Mouse (Mus musculus): Measurements from ENCODE around the gene Rps12. TPM values are rescaled to one million over a fixed set of nuclear protein-coding genes. Genes with fewer than 3 reads are reported as not detected.

Rps12 gene
- total and polyA plus RNA-seq, 3 experiments, result 135 to 5,608 (median 1,493) TPM

DNA sequence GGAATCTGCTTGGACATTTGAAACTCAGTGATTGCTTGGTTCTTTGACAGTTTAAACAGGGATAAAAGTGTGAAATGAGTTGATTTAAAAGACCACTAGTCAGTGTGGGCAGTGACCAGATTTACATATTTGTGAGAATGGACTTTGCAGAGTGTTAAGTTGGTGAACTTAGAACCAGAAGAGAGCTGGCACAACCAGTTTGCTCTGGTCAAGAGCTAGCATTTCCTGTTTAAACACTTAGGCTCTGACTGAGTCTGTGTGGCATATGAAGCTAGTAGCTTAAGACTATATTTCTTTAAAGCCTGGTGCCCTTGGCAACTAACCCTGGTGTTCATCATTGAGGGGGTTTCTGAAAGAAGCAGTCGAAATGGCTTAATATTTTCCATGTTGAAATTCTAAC, 11.1 kb upstream of the Rps12 start:
- H3K9ac ChIP-seq (ENCODE audit: control insufficient read depth, low read depth, low read length, poor library complexity, severe bottlenecking), result no peak overlapping the region
- H3K4me1 ChIP-seq (ENCODE audit: control insufficient read depth in 1 of 2, insufficient read depth in 2 of 2, low read length in 2 of 2), result no peaks in the 10 kb centered on the region
- no peaks in the 10 kb centered on the region for H3K9me3 ChIP-seq (replicated peaks; ENCODE audit: insufficient read depth, low read length)
- no peak for DNase-seq (ENCODE audit: low read depth, low spot score)
- peaks cover 2 to 4% of the 10 kb centered on the region in 2 experiments; a peak in 3 of 4 replicates for H3K27me3 ChIP-seq (ENCODE audit: control insufficient read depth in 1 of 2, insufficient read depth in 2 of 2, low read length in 2 of 2)
- no peaks in the 10 kb centered on the region for H3K79me2 ChIP-seq (ENCODE audit: control insufficient read depth, insufficient read depth, low read length, poor library complexity)
- no peak overlapping the region for H3K27ac ChIP-seq (ENCODE audit: control insufficient read depth, low read depth, low read length)
- H3K36me3 ChIP-seq (ENCODE audit: control insufficient read depth in 1 of 2, insufficient read depth in 2 of 2, low read length in 2 of 2), result no peaks in the 10 kb centered on the region
- H3K4me3 ChIP-seq (ENCODE audit: control insufficient read depth in 1 of 2, insufficient read depth in 1 of 2, low read depth in 2 of 2, low read length in 2 of 2), result no peak overlapping the region
- no peak for TF ChIP-seq ZC3H11A (IDR thresholded peaks at IDR 0.05; ENCODE audit: low read depth, low read length)
- no peak for TF ChIP-seq ZNF384 (IDR thresholded peaks at IDR 0.05; ENCODE audit: low read depth, low read length)
- no peak for TF ChIP-seq E2F4 (IDR thresholded peaks at IDR 0.05; ENCODE audit: borderline replicate concordance, low read depth, low read length)
- TF ChIP-seq POLR2AphosphoS5 (IDR thresholded peaks at IDR 0.05; ENCODE audit: borderline replicate concordance, low read depth, low read length), result no peak
- TF ChIP-seq POLR2A (IDR thresholded peaks at IDR 0.05; ENCODE audit: control insufficient read depth in 1 of 2, insufficient read depth in 1 of 2, low read depth in 1 of 2, low read length in 2 of 2, poor library complexity in 1 of 2), result no peak
- TF ChIP-seq SMC3 (IDR thresholded peaks at IDR 0.05; ENCODE audit: low read depth, low read length), result no peak
- TF ChIP-seq CHD2 (IDR thresholded peaks at IDR 0.05; ENCODE audit: low read length), result no peak
- no peak for TF ChIP-seq JUND (IDR thresholded peaks at IDR 0.05; ENCODE audit: low read depth, low read length)
- no peak for TF ChIP-seq TBP (IDR thresholded peaks at IDR 0.05; ENCODE audit: low read depth, low read length)
- TF ChIP-seq HCFC1 (IDR thresholded peaks at IDR 0.05; ENCODE audit: low read depth, low read length), result no peak
- no peak for TF ChIP-seq MAFK (IDR thresholded peaks at IDR 0.05; ENCODE audit: borderline replicate concordance, low read depth, low read length)
- TF ChIP-seq CTCF (IDR thresholded peaks at IDR 0.05 in 2 of 3, conservative IDR thresholded peaks at IDR 0.05 in 1 of 3; ENCODE audit: control insufficient read depth in 1 of 3, insufficient read depth in 1 of 3, low read depth in 2 of 3, low read length in 3 of 3, poor library complexity in 1 of 3, severe bottlenecking in 1 of 3), result no peak
- TF ChIP-seq MAX (IDR thresholded peaks at IDR 0.05; ENCODE audit: low read length), result no peak
- TF ChIP-seq NELFE (IDR thresholded peaks at IDR 0.05; ENCODE audit: low read depth, low read length), result no peak
- no peak for TF ChIP-seq TCF12 (IDR thresholded peaks at IDR 0.05; ENCODE audit: low read depth, low read length)
- TF ChIP-seq GABPA (IDR thresholded peaks at IDR 0.05; ENCODE audit: low read depth, low read length), result no peak
- no peak for TF ChIP-seq SIN3A (IDR thresholded peaks at IDR 0.05; ENCODE audit: low read length)
- no peak for TF ChIP-seq MAZ (IDR thresholded peaks at IDR 0.05; ENCODE audit: low read depth, low read length)

DNA sequence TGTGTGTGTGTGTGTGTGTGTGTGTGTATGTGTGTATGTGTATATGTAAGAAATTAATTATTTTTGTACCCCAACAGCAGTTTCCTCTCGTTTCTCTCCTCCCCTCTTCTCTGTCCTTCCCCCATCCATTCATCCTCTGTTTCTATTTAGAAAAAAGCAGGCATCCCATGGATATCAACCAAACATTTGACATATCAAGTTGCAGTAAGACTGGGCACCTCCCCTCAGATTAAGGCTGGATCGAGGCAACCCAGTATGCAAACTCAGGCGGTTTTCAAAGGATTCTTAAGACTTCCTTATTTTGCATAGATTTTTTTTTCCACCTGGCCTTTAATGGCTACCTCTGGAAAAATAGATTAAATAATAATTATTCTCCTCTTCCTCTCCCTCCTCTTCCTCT, 10.5 kb upstream of the Rps12 start:
- Histone ChIP-seq H3K27ac (ENCODE audit: control insufficient read depth, low read depth, low read length) (no peak overlapping the region), H3K27me3 (ENCODE audit: control insufficient read depth in 1 of 2, insufficient read depth in 2 of 2, low read length in 2 of 2) (peaks cover 2 to 4% of the 10 kb centered on the region in 2 experiments; a peak in 3 of 4 replicates), H3K4me3 (ENCODE audit: control insufficient read depth in 1 of 2, insufficient read depth in 1 of 2, low read depth in 2 of 2, low read length in 2 of 2) (no peak overlapping the region), H3K36me3 (ENCODE audit: control insufficient read depth in 1 of 2, insufficient read depth in 2 of 2, low read length in 2 of 2) (no peaks in the 10 kb centered on the region), H3K79me2 (ENCODE audit: control insufficient read depth, insufficient read depth, low read length, poor library complexity) (no peaks in the 10 kb centered on the region), H3K4me1 (ENCODE audit: control insufficient read depth in 1 of 2, insufficient read depth in 2 of 2, low read length in 2 of 2) (no peaks in the 10 kb centered on the region), H3K9ac (ENCODE audit: control insufficient read depth, low read depth, low read length, poor library complexity, severe bottlenecking) (no peak overlapping the region), H3K9me3 (replicated peaks; ENCODE audit: insufficient read depth, low read length) (no peaks in the 10 kb centered on the region)
- no peak for DNase-seq (ENCODE audit: low read depth, low spot score)
- no peak for TF ChIP-seq CHD2 (IDR thresholded peaks at IDR 0.05; ENCODE audit: low read length)
- TF ChIP-seq SMC3 (IDR thresholded peaks at IDR 0.05; ENCODE audit: low read depth, low read length), result no peak
- TF ChIP-seq POLR2A (IDR thresholded peaks at IDR 0.05; ENCODE audit: control insufficient read depth in 1 of 2, insufficient read depth in 1 of 2, low read depth in 1 of 2, low read length in 2 of 2, poor library complexity in 1 of 2), result no peak
- TF ChIP-seq GABPA (IDR thresholded peaks at IDR 0.05; ENCODE audit: low read depth, low read length), result no peak
- TF ChIP-seq MYC (IDR thresholded peaks at IDR 0.05; ENCODE audit: low read depth, low read length), result no peak
- TF ChIP-seq POLR2AphosphoS2 (IDR thresholded peaks at IDR 0.05; ENCODE audit: low read length), result no peak
- no peak for TF ChIP-seq TCF12 (IDR thresholded peaks at IDR 0.05; ENCODE audit: low read depth, low read length)
- no peak for TF ChIP-seq NELFE (IDR thresholded peaks at IDR 0.05; ENCODE audit: low read depth, low read length)
- TF ChIP-seq SIN3A (IDR thresholded peaks at IDR 0.05; ENCODE audit: low read length), result no peak
- no peak for TF ChIP-seq RCOR1 (IDR thresholded peaks at IDR 0.05; ENCODE audit: low read depth, low read length)
- no peak for TF ChIP-seq KAT2A (conservative IDR thresholded peaks at IDR 0.05; ENCODE audit: low read depth, low read length)
- no peak for TF ChIP-seq ZNF384 (IDR thresholded peaks at IDR 0.05; ENCODE audit: low read depth, low read length)
- TF ChIP-seq USF2 (IDR thresholded peaks at IDR 0.05; ENCODE audit: borderline replicate concordance in 1 of 2, insufficient read depth in 1 of 2, low read depth in 1 of 2, low read length in 2 of 2), result no peak
- no peak for TF ChIP-seq HCFC1 (IDR thresholded peaks at IDR 0.05; ENCODE audit: low read depth, low read length)
